Mouse (Mus musculus): ENCODE measurements around the gene Gm42674.

GRCm38 (mm10) chr3:90640981-90641380 is 39.3 kb downstream of the Gm42674 start:
- TF ChIP-seq CTCF (IDR thresholded peaks at IDR 0.05; ENCODE audit: low read depth, low read length) = no peak
- TF ChIP-seq POLR2A (IDR thresholded peaks at IDR 0.05; ENCODE audit: extremely low read depth, insufficient read depth, low read length) = no peak

All from liver, adult 2 months (tissue).